Mouse (Mus musculus): ENCODE results near the gene Ptgdr.

GRCm38 (mm10) chr14:44861161-44861560, 2.0 kb upstream of the Ptgdr start:
- TF ChIP-seq MAX (IDR thresholded peaks at IDR 0.05) (no peak), CTCF (IDR thresholded peaks at IDR 0.05; ENCODE audit: control insufficient read depth, insufficient read depth, insufficient read length) (no peak), CEBPB (IDR thresholded peaks at IDR 0.05; ENCODE audit: low read depth) (no peak)
